Mouse (Mus musculus): ENCODE measurements around the gene Fhl2.

Fhl2 gene

DNA sequence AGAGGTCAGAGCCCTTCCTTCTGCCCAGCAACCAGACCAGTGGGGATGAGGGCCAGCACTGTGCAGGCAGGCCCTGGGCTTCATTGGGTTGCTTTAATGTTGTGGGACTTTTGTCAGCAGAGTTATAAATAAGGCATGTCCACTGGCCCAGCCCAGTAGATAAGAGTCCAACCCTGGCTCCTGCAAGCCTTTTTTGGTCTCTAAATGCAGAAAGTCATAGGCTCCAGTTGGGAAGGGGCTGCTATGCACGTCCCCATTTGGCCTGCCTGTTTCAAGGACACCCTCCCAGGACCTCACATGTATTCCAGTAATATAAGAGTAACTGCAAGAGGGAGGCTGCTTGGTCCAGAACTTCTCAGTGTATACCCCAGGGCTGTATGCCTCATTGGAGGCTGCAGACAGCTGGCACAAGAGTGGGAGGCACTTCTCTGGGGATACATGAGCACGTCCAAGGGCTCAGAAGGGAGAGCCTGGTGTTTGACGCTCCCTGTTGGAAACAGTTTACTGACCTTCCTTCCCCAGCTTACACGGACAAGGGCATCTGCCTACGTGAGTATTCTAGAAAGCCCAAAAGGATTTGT is at the start of gene Fhl2:
Fhl2 (minus strand) TSS at position 324 of the 581 bp plus-strand sequence.
- no peak for DNase-seq (ENCODE audit: low read depth, low spot score)

DNA sequence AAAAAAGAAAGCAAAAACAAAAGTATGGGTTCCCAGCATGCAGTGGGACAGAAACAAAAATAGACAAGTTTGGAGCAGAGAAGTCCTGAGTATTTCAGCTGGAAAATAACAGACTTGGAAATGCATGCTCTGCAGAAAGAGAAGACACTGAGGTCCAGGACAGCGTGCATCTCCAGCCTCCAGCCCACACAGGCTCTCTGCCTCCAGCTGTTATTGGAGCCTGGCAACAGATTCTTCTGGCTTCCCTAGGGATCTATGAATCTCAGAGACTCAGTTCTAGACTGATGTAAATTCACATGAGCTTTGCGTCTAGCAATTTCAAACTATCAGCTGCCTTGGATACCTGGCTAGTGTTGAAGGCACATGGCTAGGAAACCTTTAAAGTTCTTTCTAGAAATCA is 48.2 kb upstream of the Fhl2 start:
- DNase-seq (ENCODE audit: low read depth, low spot score): no peak

DNA sequence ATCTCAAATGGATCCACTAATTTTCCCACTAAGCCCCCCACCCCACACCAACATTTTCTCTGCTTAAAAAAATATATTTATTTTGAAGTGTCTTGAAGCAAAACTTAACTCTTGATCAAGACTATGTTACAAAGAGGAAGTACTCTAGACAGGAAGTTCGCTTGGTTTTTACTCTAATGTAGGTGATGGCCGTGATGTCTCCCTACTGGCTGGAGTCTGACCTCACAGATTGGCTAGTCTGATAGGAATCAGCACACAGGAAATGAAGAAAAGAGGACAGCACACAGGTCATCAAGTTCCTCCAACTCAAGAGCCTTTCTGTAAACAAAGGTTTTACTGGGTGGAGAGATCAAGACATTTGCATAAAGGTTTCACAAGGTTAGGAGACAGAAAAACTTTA is 44.4 kb upstream of the Fhl2 start:
- DNase-seq (ENCODE audit: low read depth, low spot score): peak; percentile 23

DNA sequence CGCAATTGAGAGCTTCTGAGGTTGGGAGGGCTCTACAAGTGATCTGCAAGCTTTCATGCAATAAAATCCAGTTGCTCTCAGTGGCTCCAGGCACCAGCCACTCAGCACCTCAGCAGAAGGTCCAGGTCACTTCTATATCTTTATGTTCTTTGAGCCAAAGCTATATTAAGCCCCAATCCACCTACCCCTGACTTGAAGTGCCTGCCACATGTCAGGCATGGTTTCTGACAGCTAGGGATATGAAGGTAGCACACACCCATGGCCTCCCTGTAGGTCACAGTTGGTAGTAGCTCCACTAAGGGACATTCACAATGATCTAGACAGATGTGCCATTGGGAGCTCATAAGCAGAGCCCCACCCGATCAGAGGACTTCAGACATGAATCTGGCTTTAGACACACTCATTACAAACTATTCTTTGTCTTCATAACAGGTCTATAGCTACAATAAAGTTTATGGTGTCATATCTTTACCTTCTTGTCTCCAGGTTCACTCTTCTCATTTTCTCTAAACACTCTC is 43.1 kb upstream of the Fhl2 start:
- no peak for DNase-seq (ENCODE audit: low read depth, low spot score)

DNA sequence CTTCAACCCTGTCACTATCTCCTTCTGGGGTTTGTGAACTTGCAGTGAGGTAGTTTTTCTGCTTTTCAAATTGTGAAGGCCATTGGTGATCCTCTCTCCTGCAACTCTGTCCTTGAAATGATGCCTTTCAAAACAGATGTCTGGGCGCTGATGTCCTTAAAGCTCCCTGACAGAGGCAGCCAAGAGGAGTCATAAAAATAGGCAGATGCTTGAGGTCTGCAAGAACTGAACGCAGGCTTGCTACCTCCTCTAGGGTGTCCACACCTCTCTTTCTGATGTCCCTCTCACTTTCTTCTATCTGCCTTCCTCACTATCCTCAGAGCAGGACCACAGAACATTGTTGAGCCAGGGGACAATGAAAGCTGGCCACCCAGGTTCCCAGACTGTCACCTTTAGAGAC is 41.7 kb upstream of the Fhl2 start:
- no peak for DNase-seq (ENCODE audit: low read depth, low spot score)

DNA sequence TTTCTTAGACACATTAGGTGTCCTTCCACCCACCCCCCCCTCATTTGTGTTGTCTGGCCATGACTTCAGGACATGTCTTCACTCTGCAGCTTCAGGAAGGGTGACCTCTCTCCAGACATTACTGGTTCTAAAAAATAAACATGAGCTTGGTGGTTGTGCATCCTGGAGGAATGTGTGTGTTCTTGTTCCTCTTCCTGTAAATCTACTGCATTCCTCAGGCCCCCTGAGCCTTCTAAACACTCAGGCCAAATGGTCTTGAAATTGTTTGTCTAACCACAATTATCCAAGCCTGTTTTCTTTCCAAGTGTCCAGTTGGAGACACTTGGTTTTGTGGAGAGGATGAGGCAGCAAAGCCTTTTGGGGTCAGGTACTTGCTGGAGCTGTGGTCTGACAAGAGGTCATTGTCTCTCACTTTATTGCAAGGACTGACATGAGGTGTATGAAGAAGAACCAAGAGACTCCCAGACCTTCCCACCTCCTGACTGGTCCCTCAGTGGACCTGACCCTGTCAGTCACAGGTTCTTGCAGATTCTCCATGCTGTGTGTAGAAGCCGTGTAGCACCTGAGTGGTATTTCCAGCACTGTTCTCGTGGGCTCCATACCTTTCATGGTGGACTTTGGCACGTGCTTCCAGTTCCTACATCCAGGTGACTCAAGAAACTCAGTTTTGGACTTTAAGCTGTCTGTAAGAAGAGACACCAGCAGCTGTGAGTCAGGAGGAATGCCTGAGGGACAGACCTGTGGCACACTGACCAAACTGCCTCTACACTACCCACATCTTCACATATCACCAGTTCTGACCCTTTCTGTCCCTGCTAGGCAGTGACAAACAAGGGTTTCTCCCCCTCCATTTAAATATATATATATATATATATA is 40.8 kb upstream of the Fhl2 start:
- DNase-seq (ENCODE audit: low read depth, low spot score): no peak

DNA sequence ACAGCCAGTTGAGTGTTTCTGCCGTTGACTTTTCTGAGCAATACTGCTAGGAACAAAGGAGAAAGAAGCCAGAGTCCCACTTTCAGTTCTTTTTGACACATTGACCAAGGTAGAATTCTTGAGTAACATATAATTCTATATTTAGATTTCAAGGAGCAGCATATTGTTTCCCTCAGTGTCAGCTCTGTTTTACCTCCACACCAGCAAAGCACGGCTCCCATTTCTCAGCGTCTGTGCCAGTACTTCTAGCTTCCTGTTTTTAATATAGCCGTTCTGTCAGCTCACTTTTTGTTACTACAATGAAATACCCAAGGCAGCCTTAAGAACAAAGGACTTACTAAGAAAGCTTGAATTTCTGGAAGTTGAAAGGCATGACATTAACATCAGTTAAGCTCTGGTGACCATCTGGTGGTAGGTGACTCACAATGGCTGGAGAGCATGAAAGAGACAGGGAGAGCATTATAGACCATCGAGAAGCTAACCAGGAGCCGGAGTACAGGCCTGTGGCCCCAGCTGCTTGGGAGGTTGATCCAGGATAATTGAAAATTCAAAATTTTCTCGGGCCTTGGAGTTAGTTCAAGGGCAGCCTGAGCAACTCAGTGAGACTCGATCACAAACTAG is 28.9 kb upstream of the Fhl2 start:
- no peak for DNase-seq (ENCODE audit: low read depth, low spot score)

DNA sequence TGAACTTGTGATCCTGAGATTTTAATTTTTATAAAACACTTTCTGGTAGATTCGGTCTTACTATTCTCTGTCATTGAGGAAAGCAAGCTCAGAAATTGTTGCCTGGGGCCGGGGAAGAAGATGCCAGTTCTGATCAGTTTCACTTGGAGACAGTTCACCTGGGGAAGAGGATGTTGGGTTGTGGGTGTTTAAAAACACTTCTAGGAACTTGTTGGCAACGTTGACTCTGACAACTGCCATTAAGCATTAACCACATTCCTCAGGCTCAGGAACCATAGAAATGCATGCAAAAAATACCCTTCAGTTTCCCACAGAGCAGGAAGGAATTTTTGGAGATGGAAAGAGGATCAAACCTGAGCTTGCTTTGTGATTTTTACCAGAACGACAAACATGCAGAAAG is 28.2 kb upstream of the Fhl2 start:
- no peak for DNase-seq (ENCODE audit: low read depth, low spot score)

DNA sequence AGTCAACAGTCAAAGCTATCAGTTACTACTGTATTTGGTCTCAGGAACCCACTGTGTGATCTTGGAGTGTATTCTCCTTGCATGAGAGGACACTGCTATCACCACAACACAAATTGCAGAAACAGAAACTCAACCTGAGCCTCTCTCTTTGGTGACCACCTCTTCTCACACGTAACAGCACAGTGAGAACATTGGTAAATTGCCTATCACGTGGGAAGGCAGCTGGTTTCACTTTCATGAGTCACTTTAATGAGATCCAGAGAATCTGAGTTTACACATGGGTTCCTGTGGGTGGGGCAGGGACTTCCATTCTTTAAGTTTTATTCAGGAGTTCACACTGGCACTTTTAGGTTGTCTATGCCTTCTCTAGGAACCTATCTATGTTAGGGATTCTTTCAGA is 27.4 kb upstream of the Fhl2 start:
- DNase-seq (ENCODE audit: low read depth, low spot score): peak; percentile 22

DNA sequence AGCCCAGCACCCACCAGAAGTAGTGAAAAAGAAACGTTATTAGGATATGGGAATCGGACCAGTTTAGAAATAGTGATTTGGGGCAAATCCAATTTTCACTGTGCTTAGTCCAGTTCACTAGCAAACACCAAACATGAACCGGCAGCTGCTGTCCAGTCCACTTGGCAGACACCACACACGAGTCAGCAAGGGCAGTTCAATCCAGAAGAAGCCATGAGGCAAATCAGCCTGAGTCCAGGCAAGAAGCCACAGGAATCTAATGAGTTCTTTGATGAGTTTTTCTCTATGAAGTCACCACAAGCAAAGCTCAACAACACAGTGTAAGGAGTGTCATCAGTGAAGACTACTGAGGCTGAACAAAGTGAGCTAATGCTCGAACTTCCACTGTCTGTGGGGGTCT is 26.3 kb upstream of the Fhl2 start:
- no peak for DNase-seq (ENCODE audit: low read depth, low spot score)

DNA sequence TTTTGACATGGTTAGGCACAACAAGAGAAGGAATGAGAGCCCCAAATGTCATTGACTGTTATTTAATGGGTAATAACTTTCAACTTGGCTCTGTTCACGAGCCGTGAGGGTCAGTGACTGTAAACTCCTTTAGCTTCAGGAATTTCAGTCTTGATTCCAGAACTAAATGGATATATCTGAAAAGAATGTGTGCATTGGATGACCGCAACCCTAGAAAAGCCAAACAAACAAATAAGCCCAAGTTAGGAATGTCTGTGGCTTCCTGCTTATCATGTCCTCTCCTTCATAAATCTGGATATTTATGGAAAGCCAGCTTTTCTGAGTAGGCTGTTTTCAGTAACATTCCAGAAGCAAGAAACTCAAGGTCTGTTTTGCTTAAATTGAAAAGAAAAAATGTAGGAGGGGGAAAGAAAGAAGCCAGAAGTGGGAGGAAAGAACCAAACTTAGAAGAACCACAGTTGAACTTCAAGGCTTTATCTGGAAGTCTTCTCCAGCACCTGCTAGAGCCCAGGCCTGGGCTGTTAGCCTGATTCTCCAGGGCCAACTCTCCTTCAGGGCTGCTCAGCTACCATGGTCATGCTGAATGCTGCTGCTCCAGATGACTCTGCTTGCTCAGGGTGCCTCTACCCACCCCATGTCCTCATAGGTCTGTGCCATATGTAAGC is 21.4 kb upstream of the Fhl2 start:
- DNase-seq (ENCODE audit: low read depth, low spot score): no peak

DNA sequence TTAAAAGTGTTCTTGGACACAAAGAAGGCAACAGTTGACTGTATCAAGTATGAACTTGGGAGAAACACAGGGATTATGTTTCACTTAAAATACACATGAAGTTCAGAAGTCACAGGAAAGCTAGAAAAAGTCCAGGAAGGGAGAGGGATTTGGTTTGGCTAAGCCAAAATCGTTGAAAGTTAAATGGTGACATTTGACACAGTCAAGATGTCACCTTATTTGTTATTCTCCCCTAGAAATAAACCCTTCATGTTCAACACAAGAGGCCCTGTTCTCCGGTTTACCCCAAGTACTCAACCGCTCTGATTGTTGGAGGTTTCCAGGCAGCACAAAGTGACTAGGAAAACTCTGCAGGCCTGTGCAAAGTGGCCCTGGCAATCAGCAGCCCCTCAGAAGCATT is 18.8 kb upstream of the Fhl2 start:
- no peak for DNase-seq (ENCODE audit: low read depth, low spot score)

DNA sequence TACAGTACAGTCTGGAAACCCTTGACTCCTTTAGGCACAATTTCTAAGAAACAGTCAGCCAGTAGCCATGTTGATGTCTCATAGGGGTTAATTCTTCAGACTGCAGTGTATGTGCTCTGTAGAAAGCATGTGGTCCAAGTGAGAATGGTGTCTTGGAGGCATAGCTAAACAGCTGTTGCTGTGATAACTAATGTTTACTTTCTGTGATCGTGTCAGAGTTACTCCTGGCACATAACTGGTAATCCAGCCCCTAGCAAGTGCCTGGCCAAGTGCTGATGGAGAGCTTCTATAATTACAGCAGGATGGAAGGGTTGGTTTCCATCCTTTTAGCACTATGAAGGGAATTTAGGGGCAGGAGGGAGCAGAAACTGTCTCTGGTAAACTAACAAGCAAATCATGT is 14.5 kb upstream of the Fhl2 start:
- DNase-seq (ENCODE audit: low read depth, low spot score): no peak

DNA sequence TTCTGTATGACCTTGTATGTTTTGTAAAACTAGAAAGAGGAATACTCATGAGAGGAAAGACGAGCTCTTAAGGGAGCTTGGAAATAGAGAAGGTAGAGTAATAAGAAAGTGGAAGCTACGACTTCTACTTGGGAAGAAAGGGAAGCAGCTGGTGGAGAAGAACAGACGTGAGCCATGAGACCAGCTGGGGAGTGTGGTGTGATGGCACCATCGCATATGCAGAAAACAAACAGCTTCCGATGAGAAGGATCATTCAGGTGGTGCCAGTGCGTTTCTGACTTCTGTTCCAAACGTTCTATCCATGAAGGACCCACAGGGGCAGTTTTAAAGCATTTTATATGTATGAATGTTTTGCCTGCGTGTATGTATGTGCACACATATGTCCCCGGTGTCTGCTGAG is 13.5 kb upstream of the Fhl2 start:
- DNase-seq (ENCODE audit: low read depth, low spot score): no peak

DNA sequence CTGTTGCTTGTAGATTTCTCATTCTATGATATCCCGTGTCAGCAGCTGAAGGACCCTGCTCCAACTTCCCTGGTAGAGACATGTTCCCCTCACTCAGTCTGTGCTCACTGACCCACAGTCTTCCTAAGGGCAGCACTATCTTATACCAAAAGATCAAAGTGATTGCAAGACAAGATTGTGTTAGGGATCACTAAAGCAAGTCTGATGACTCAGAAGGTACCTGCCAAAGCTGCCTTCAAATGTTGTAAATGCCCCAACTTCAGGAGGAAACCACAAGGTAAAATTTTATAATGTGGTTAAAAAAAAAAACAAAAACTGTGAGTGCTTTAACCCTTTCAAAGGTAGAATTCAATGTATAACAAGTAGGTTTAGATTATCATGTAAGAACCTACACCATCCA is 10.4 kb upstream of the Fhl2 start:
- no peak for DNase-seq (ENCODE audit: low read depth, low spot score)

DNA sequence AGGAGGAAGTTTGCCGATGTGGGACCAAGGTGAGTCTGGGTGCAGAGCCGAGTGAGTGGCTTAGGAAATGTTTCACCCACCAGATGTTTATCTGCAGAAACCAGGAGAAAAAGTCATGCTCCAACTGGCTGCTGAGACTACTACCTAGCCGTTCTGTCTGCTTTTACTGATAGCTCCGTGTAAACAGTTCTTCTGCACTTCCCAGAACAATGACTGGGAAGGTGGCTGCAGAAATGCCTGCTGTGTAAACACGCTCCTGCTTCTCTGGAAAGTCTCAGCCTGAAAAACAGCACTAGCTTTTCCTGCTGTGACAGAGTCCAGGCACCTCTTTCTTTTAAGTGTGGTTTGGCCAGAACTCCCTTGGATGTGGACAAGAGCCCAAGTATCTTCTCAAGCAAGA is 6.5 kb upstream of the Fhl2 start:
- DNase-seq (ENCODE audit: low read depth, low spot score): no peak

DNA sequence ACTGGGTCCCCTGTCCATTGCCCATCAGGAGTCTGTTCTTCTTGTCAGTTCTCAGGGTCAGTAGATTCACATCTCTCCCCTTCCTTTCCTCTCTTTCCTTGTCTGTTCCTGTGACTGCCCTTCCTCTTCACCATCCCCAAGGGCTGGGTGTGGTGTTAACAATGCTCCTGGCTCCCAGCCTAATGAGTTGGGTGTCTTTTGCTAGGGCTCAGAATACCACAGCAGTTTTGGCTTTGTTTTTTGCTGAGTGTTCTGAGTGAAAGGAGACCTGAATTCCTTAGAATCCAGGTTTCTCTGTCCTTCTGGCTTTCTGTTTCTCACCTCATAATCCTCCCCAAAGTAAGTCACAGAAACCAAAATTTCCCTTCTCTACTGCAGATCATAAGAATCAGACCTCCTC is 5.4 kb upstream of the Fhl2 start:
- no peak for DNase-seq (ENCODE audit: low read depth, low spot score)

DNA sequence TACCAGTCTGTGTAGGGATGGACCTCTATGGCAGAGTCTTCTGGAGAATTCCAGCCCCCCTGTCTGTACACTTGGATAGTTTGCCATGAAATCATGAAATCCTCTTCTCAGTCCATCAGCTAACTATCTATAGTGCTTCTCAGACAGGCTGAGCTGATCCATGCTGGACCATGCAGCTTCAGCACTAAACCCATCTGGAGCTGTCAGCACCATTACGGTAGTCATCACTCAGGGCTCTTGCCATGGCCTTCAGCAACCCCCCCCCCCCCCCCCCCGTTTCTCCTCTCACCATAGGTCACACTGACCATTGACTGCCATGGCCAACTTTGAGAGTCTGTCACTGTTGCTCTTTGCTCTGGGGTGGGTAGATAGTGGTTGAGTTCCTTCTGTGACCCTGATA is 5.0 kb upstream of the Fhl2 start:
- no peak for DNase-seq (ENCODE audit: low read depth, low spot score)

DNA sequence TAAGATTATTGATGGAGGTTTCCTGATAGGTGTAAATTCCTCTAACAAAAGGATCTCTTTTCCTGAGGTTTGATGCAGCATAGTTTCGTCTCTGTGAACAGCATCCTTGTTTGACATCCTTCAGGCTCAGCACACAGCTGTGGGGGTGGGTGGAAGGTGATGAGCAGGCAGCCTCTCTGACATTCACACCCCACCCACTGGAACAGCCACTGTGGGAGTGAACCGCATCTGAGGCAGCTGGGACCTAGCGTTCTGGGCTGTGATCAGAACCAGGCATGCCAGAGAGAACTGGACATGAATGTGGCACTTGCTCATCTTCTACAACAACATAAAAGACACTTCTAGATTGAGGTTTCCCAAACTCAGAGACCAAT is 3.1 kb upstream of the Fhl2 start:
- no peak for DNase-seq (ENCODE audit: low read depth, low spot score)

DNA sequence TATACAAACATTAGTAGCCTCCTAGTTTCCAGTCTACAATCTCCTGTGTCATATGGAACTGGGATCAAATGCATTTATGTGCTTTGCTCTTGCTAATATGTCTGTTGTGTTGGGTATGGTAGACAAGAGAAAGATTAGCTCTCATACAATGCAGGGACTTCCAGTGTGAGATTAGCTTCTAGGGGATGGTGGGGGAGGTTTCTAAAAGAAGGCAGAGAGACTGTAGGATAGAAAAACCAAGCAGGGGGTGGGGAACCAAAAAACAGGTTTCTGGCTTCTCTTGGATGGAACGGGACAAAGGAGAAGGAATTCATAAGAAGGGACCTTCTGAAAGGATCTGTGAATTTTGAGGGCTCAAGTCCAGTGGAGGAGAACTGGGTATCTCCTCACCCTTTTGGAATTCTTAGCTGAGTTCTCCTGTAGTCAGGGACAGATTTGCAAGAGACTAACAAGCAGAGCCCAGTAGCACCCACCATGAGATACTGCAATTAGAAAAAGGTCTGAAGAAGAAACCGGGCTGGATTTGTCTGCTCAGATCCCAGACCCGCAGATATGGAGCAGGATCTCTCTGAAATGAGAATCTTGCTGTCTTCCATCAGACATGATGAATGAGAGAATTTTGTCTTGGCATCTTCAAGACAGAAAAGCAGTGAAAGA is 2.6 kb upstream of the Fhl2 start:
- DNase-seq (ENCODE audit: low read depth, low spot score): no peak

DNA sequence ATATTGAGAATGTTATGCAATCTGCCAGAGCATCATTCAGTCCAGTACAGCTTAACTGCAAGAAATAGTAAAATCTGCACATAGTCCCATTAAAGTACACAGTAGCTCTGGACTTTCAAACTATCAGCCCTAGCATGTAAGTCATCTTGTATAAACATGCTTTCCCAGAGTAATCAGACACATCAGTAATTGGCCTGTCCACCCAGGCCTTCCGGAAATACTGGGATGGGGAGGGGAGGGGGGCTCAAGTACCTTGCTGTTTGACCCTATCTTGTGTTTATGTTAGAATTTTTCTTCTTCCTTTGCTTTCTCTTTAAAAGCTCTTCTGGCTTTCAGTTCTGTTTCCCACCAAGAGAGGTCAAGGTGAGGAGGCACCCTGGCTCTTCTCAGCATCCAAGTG is 725 bp downstream of the Fhl2 start:
- no peak for DNase-seq (ENCODE audit: low read depth, low spot score)

DNA sequence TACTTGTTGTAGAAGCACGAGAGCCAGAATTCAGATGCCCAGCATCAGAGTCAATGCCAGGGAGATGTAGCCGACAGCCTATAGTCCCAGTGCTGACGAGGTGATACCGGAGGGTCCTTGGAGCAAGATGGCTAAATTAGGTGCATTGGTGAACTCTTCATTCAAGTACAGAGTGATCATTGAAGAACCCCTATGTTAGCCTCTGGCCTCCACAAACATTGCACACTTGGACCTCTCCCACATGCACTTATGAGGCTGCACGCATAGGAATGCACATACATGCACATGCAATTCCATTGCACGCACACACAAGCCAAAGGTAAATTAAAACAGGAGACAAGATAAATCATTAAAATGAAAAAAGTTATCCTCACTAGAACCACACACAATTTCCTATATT is 3.4 kb downstream of the Fhl2 start:
- DNase-seq (ENCODE audit: low read depth, low spot score): no peak
